Mouse (Mus musculus): ENCODE measurements at regions not wholly inside any gene's neighbourhood (a gene's known extent, or its start where the extent isn't known, plus 50 kb on each side); places are given as distances from the start of the nearest gene placed in this dataset.

- Histone ChIP-seq H3K4me1 (ENCODE audit: control insufficient read depth in 2 of 2, insufficient read depth in 2 of 2, low read length in 2 of 2, poor library complexity in 1 of 2) (no peaks in the 10 kb centered on the region), H3K9me3 (ENCODE audit: control insufficient read depth, insufficient read depth, low read depth, low read length) (no peaks in the 10 kb centered on the region), H3K27ac (ENCODE audit: insufficient read depth, low read depth, low read length, poor library complexity, severe bottlenecking) (no peak overlapping the region), H3K36me3 (ENCODE audit: control insufficient read depth, insufficient read depth, low read length, poor library complexity, severe bottlenecking) (no peaks in the 10 kb centered on the region), H3K9ac (ENCODE audit: insufficient read depth, low read depth, low read length, poor library complexity, severe bottlenecking) (no peak overlapping the region), H3K4me3 (ENCODE audit: insufficient read depth in 1 of 2, low read depth in 1 of 2, low read length in 2 of 2, poor library complexity in 1 of 2, severe bottlenecking in 1 of 2) (no peak overlapping the region)
- DNase-seq (ENCODE audit: low read depth, low spot score) = no peak
- TF ChIP-seq ZNF384 (IDR thresholded peaks at IDR 0.05; ENCODE audit: low read depth, low read length) (no peak), HCFC1 (IDR thresholded peaks at IDR 0.05; ENCODE audit: borderline replicate concordance, insufficient read depth, low read length) (no peak), CHD2 (IDR thresholded peaks at IDR 0.05; ENCODE audit: low read depth, low read length) (no peak), ZC3H11A (IDR thresholded peaks at IDR 0.05; ENCODE audit: borderline replicate concordance, low read depth, low read length) (no peak), MAFK (IDR thresholded peaks at IDR 0.05; ENCODE audit: insufficient read depth, low read depth, low read length) (no peak)
- in situ Hi-C loops (cut with MboI; ENCODE audit: low sequenced_read_pairs in 2 of 2, unreplicated experiment in 2 of 2) = no loop called here
Measured at GRCm38 (mm10) chr12:54396341-54396740, 192.7 kb upstream of the Egln3 start.

DNA sequence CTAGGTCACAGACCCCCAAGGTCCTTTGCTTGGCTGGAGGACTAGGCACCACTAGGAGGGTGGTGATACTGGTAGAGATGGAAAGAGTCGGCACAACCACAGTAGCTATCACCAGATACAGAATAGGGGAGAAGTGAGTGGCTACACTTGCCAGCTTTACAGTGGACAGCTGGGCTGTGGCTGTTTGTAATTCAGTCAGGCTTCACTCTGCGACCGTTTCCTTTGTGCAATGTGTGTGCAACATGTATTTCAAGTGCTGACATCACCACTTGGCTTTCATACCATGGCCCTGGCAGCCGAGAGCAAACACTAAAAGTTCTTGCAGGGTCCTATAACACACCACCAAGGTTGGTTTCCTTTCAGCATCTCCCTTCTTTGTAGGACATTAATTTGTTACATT lies 181.7 kb upstream of the Egln3 start:
- in situ Hi-C loops (cut with MboI; ENCODE audit: low sequenced_read_pairs in 2 of 2, unreplicated experiment in 2 of 2) = no loop called here
- H3K9me3 ChIP-seq (ENCODE audit: control insufficient read depth, insufficient read depth, low read depth, low read length) = no peaks in the 10 kb centered on the region
- no peak for DNase-seq (ENCODE audit: low read depth, low spot score)
- no peak for TF ChIP-seq MAFK (IDR thresholded peaks at IDR 0.05; ENCODE audit: insufficient read depth, low read depth, low read length)
- TF ChIP-seq ZC3H11A (IDR thresholded peaks at IDR 0.05; ENCODE audit: borderline replicate concordance, low read depth, low read length) = no peak
- no peak for TF ChIP-seq CHD2 (IDR thresholded peaks at IDR 0.05; ENCODE audit: low read depth, low read length)
- no peak for TF ChIP-seq ZNF384 (IDR thresholded peaks at IDR 0.05; ENCODE audit: low read depth, low read length)
- no peak for TF ChIP-seq HCFC1 (IDR thresholded peaks at IDR 0.05; ENCODE audit: borderline replicate concordance, insufficient read depth, low read length)
- no peaks in the 10 kb centered on the region for H3K4me1 ChIP-seq (ENCODE audit: control insufficient read depth in 2 of 2, insufficient read depth in 2 of 2, low read length in 2 of 2, poor library complexity in 1 of 2)
- no peak overlapping the region for H3K4me3 ChIP-seq (ENCODE audit: insufficient read depth in 1 of 2, low read depth in 1 of 2, low read length in 2 of 2, poor library complexity in 1 of 2, severe bottlenecking in 1 of 2)
- H3K9ac ChIP-seq (ENCODE audit: insufficient read depth, low read depth, low read length, poor library complexity, severe bottlenecking) = no peak overlapping the region
- H3K36me3 ChIP-seq (ENCODE audit: control insufficient read depth, insufficient read depth, low read length, poor library complexity, severe bottlenecking) = no peaks in the 10 kb centered on the region
- no peak overlapping the region for H3K27ac ChIP-seq (ENCODE audit: insufficient read depth, low read depth, low read length, poor library complexity, severe bottlenecking)

- Histone ChIP-seq H3K4me3 (ENCODE audit: insufficient read depth in 1 of 2, low read depth in 1 of 2, low read length in 2 of 2, poor library complexity in 1 of 2, severe bottlenecking in 1 of 2) (no peak overlapping the region), H3K36me3 (ENCODE audit: control insufficient read depth, insufficient read depth, low read length, poor library complexity, severe bottlenecking) (no peaks in the 10 kb centered on the region), H3K27ac (ENCODE audit: insufficient read depth, low read depth, low read length, poor library complexity, severe bottlenecking) (no peak overlapping the region), H3K4me1 (ENCODE audit: control insufficient read depth in 2 of 2, insufficient read depth in 2 of 2, low read length in 2 of 2, poor library complexity in 1 of 2) (no peaks in the 10 kb centered on the region), H3K9ac (ENCODE audit: insufficient read depth, low read depth, low read length, poor library complexity, severe bottlenecking) (no peak overlapping the region), H3K9me3 (ENCODE audit: control insufficient read depth, insufficient read depth, low read depth, low read length) (no peaks in the 10 kb centered on the region)
- in situ Hi-C loops (cut with MboI; ENCODE audit: low sequenced_read_pairs in 2 of 2, unreplicated experiment in 2 of 2) = no loop called here
- no peak for DNase-seq (ENCODE audit: low read depth, low spot score)
- no peak for TF ChIP-seq HCFC1 (IDR thresholded peaks at IDR 0.05; ENCODE audit: borderline replicate concordance, insufficient read depth, low read length)
Measured at GRCm38 (mm10) chr12:54384116-54384515, 180.5 kb upstream of the Egln3 start.

DNA sequence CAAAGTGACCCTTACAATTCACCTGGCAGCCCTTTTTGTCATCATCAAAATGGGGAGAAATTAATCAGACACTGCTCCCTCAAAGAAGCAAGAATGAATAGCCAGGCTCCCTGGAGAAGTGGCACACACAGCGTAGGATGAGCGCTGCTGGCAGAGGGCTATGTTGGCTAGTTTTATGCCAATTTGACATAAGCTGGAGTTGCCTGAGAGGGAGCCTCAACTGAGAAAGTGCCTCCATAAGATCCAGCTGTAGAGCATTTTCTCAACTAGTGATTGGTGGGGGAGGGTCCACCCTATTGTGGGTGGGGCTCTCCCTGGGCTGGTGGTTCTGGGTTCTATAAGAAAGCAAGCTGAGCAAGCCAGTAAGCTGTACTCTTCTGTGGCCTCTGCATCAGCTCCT lies 179.3 kb upstream of the Egln3 start:
- H3K9me3 ChIP-seq (ENCODE audit: control insufficient read depth, insufficient read depth, low read depth, low read length) = no peaks in the 10 kb centered on the region
- in situ Hi-C loops (cut with MboI; ENCODE audit: low sequenced_read_pairs in 2 of 2, unreplicated experiment in 2 of 2) = no loop called here
- H3K4me3 ChIP-seq (ENCODE audit: insufficient read depth in 1 of 2, low read depth in 1 of 2, low read length in 2 of 2, poor library complexity in 1 of 2, severe bottlenecking in 1 of 2) = no peak overlapping the region
- no peak for TF ChIP-seq HCFC1 (IDR thresholded peaks at IDR 0.05; ENCODE audit: borderline replicate concordance, insufficient read depth, low read length)
- no peak for TF ChIP-seq ZC3H11A (IDR thresholded peaks at IDR 0.05; ENCODE audit: borderline replicate concordance, low read depth, low read length)
- TF ChIP-seq CHD2 (IDR thresholded peaks at IDR 0.05; ENCODE audit: low read depth, low read length) = no peak
- TF ChIP-seq MAFK (IDR thresholded peaks at IDR 0.05; ENCODE audit: insufficient read depth, low read depth, low read length) = no peak
- TF ChIP-seq ZNF384 (IDR thresholded peaks at IDR 0.05; ENCODE audit: low read depth, low read length) = no peak
- no peak overlapping the region for H3K9ac ChIP-seq (ENCODE audit: insufficient read depth, low read depth, low read length, poor library complexity, severe bottlenecking)
- no peaks in the 10 kb centered on the region for H3K36me3 ChIP-seq (ENCODE audit: control insufficient read depth, insufficient read depth, low read length, poor library complexity, severe bottlenecking)
- no peaks in the 10 kb centered on the region for H3K4me1 ChIP-seq (ENCODE audit: control insufficient read depth in 2 of 2, insufficient read depth in 2 of 2, low read length in 2 of 2, poor library complexity in 1 of 2)
- DNase-seq (ENCODE audit: low read depth, low spot score) = no peak
- no peak overlapping the region for H3K27ac ChIP-seq (ENCODE audit: insufficient read depth, low read depth, low read length, poor library complexity, severe bottlenecking)

DNA sequence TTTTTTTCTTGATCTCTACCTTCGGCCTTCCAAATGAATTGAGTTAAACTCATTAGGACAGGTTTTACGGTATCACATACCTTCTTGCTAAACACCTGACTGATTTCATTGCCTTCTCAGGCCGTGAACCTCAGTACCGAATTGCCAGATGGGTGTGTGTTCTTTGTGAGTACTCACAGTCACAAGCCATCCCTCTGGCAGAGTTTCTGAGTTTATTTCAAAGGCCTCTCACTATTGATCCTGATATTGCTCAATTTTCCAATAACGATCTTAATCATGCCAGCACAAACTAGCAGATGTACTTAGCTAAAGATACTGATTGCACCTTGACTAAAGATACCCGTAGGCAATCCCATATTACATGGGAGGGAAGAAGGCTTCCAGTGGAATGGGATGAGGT lies 178.4 kb upstream of the Egln3 start:
- Histone ChIP-seq H3K9me3 (ENCODE audit: control insufficient read depth, insufficient read depth, low read depth, low read length) (no peaks in the 10 kb centered on the region), H3K9ac (ENCODE audit: insufficient read depth, low read depth, low read length, poor library complexity, severe bottlenecking) (no peak overlapping the region), H3K36me3 (ENCODE audit: control insufficient read depth, insufficient read depth, low read length, poor library complexity, severe bottlenecking) (no peaks in the 10 kb centered on the region), H3K27ac (ENCODE audit: insufficient read depth, low read depth, low read length, poor library complexity, severe bottlenecking) (no peak overlapping the region), H3K4me1 (ENCODE audit: control insufficient read depth in 2 of 2, insufficient read depth in 2 of 2, low read length in 2 of 2, poor library complexity in 1 of 2) (no peaks in the 10 kb centered on the region), H3K4me3 (ENCODE audit: insufficient read depth in 1 of 2, low read depth in 1 of 2, low read length in 2 of 2, poor library complexity in 1 of 2, severe bottlenecking in 1 of 2) (no peak overlapping the region)
- no peak for TF ChIP-seq CHD2 (IDR thresholded peaks at IDR 0.05; ENCODE audit: low read depth, low read length)
- no peak for TF ChIP-seq HCFC1 (IDR thresholded peaks at IDR 0.05; ENCODE audit: borderline replicate concordance, insufficient read depth, low read length)
- no peak for TF ChIP-seq ZNF384 (IDR thresholded peaks at IDR 0.05; ENCODE audit: low read depth, low read length)
- no peak for TF ChIP-seq ZC3H11A (IDR thresholded peaks at IDR 0.05; ENCODE audit: borderline replicate concordance, low read depth, low read length)
- no peak for TF ChIP-seq MAFK (IDR thresholded peaks at IDR 0.05; ENCODE audit: insufficient read depth, low read depth, low read length)
- DNase-seq (ENCODE audit: low read depth, low spot score) = no peak
- in situ Hi-C loops (cut with MboI; ENCODE audit: low sequenced_read_pairs in 2 of 2, unreplicated experiment in 2 of 2) = no loop called here
